Mouse (Mus musculus) MEL (cell line): Measurements from ENCODE around the gene Cbx6.

Experiments
- CTCF ChIP-seq, 3 experiments: IDR thresholded peaks in 2 of 3; conservative IDR thresholded peaks in 1 of 3; 2 replicates each; pipeline ENCODE4 v1.5.1; 2011 to 2012; ENCODE audit warnings: low read length in 3 of 3, low read depth in 2 of 3, mild to moderate bottlenecking in 2 of 3, improper control_type of control experiment in 1 of 3, inconsistent platforms in 1 of 3, mixed read lengths in 1 of 3, moderate library complexity in 1 of 3; ENCODE audit not compliant: control insufficient read depth in 1 of 3, insufficient read depth in 1 of 3, poor library complexity in 1 of 3, severe bottlenecking in 1 of 3
- E2F4 ChIP-seq: IDR thresholded peaks from 2 replicates; pipeline ENCODE4 v1.6.1; 2011; ENCODE audit warnings: low read depth, low read length, improper control_type of control experiment, borderline replicate concordance
- EP300 ChIP-seq, 2 experiments: IDR thresholded peaks; 2 replicates each; pipeline ENCODE4 v1.6.1; 2011; ENCODE audit warnings: improper control_type of control experiment in 2 of 2, low read length in 2 of 2, low read depth in 1 of 2, mild to moderate bottlenecking in 1 of 2
- ETS1 ChIP-seq: IDR thresholded peaks from 2 replicates; pipeline ENCODE4 v1.6.1; 2012; ENCODE audit warnings: low read depth, mild to moderate bottlenecking, inconsistent platforms, low read length, improper control_type of control experiment, moderate library complexity
- MAZ ChIP-seq: IDR thresholded peaks from 2 replicates; pipeline ENCODE4 v1.6.1; 2012; ENCODE audit warnings: low read depth, mild to moderate bottlenecking, inconsistent platforms, low read length, improper control_type of control experiment
- POLR2A ChIP-seq, 2 experiments: IDR thresholded peaks; 2 replicates each; pipeline ENCODE4 v1.6.1; 2011 to 2012; ENCODE audit warnings: low read length in 2 of 2, mild to moderate bottlenecking in 2 of 2, control low read depth in 1 of 2, improper control_type of control experiment in 1 of 2, low read depth in 1 of 2, moderate library complexity in 1 of 2; ENCODE audit not compliant: control insufficient read depth in 1 of 2, insufficient read depth in 1 of 2, poor library complexity in 1 of 2
- RAD21 ChIP-seq: IDR thresholded peaks from 2 replicates; pipeline ENCODE4 v1.6.1; 2011; ENCODE audit warnings: mild to moderate bottlenecking, low read depth, low read length, improper control_type of control experiment
- TAL1 ChIP-seq: IDR thresholded peaks from 2 replicates; pipeline ENCODE4 v1.6.1; 2012; ENCODE audit warnings: mild to moderate bottlenecking, inconsistent platforms, low read length, moderate library complexity, mixed read lengths
- TBP ChIP-seq: IDR thresholded peaks from 2 replicates; pipeline ENCODE4 v1.8.0; 2011; ENCODE audit warnings: low read depth, low read length, improper control_type of control experiment
- USF2 ChIP-seq, 2 experiments: IDR thresholded peaks; 2 replicates each; pipeline ENCODE4 v1.6.1; 2011 to 2012; ENCODE audit warnings: improper control_type of control experiment in 2 of 2, low read length in 2 of 2, borderline replicate concordance in 1 of 2, inconsistent platforms in 1 of 2, low read depth in 1 of 2, mild to moderate bottlenecking in 1 of 2; ENCODE audit not compliant: insufficient read depth in 1 of 2
- ZC3H11A ChIP-seq: IDR thresholded peaks from 2 replicates; pipeline ENCODE4 v1.6.1; 2012; ENCODE audit warnings: low read depth, mild to moderate bottlenecking, inconsistent platforms, low read length, improper control_type of control experiment
- ZMIZ1 ChIP-seq: IDR thresholded peaks from 2 replicates; pipeline ENCODE4 v1.6.1; 2012; ENCODE audit warnings: low read depth, mild to moderate bottlenecking, inconsistent platforms, low read length, improper control_type of control experiment, moderate library complexity
- ZNF384 ChIP-seq: IDR thresholded peaks from 2 replicates; pipeline ENCODE4 v1.6.1; 2012; ENCODE audit warnings: low read depth, mild to moderate bottlenecking, inconsistent platforms, low read length, improper control_type of control experiment

- TF ChIP-seq RAD21, result no peak
- no peak for TF ChIP-seq ETS1
- no peak for TF ChIP-seq POLR2A (IDR thresholded peaks at IDR 0.05; ENCODE audit: control insufficient read depth in 1 of 2, insufficient read depth in 1 of 2, low read depth in 1 of 2, low read length in 2 of 2, poor library complexity in 1 of 2)
- no peak for TF ChIP-seq ZMIZ1
- TF ChIP-seq ZNF384, result no peak
- no peak for TF ChIP-seq MAZ
- no peak for TF ChIP-seq ZC3H11A
- no peak for TF ChIP-seq EP300 (IDR thresholded peaks at IDR 0.05; ENCODE audit: low read depth in 1 of 2, low read length in 2 of 2)
- no peak for TF ChIP-seq TAL1
- peak; percentile 20 to 62 (median 39); a peak in 4 of 6 replicates for TF ChIP-seq CTCF (IDR thresholded peaks at IDR 0.05 in 2 of 3, conservative IDR thresholded peaks at IDR 0.05 in 1 of 3; ENCODE audit: control insufficient read depth in 1 of 3, insufficient read depth in 1 of 3, low read depth in 2 of 3, low read length in 3 of 3, poor library complexity in 1 of 3, severe bottlenecking in 1 of 3)
- TF ChIP-seq USF2 (IDR thresholded peaks at IDR 0.05; ENCODE audit: borderline replicate concordance in 1 of 2, insufficient read depth in 1 of 2, low read depth in 1 of 2, low read length in 2 of 2), result no peak
- TF ChIP-seq E2F4, result no peak
- TF ChIP-seq TBP, result no peak
Observed at GRCm38 (mm10) chr15:79828366-79829035, 6.0 kb downstream of the Cbx6 start.
